Mouse (Mus musculus): ENCODE data around the gene Dnph1. TPM values are rescaled to one million over a fixed set of nuclear protein-coding genes. Genes with fewer than 3 reads are reported as not detected.

The Dnph1 gene
- polyA plus RNA-seq, 1 experiment from 2014 or later = 63.6 TPM

- Histone ChIP-seq H3K9ac (ENCODE audit: low read depth, low read length) (no peak overlapping the region), H3K27me3 (replicated peaks; ENCODE audit: control insufficient read depth, insufficient read depth, low read length) (peaks cover 57% of the 10 kb centered on the region), H3K36me3 (ENCODE audit: control insufficient read depth, insufficient read depth, low read length) (no peaks in the 10 kb centered on the region), H3K27ac (ENCODE audit: low read depth, low read length) (no peak overlapping the region), H3K4me2 (peak overlapping the region; percentile 65), H3K4me1 (replicated peaks; ENCODE audit: control insufficient read depth, insufficient read depth, low read length) (peaks cover 3% of the 10 kb centered on the region; the same call in 1 of the 2 replicates), H3K4me3 (ENCODE audit: low read depth, low read length) (peak overlapping the region; percentile 27), H3K9me3 (ENCODE audit: control insufficient read depth, low read length) (no peaks in the 10 kb centered on the region)
- under 1% methylated on average over 32 of the region's 32 CpGs for WGBS
- no peak for ATAC-seq (replicated peaks; ENCODE audit: low FRiP score)
- DNase-seq (ENCODE audit: low spot score) = no peak
These were observed 35.8 kb upstream of the Dnph1 start for GRCm38 (mm10) chr17:46460673-46461072.

GRCm38 (mm10) chr17:46461347-46461746, 35.2 kb upstream of the Dnph1 start:
- Histone ChIP-seq H3K4me1 (replicated peaks; ENCODE audit: control insufficient read depth, insufficient read depth, low read length) (peaks cover 3% of the 10 kb centered on the region; the same call in 1 of the 2 replicates), H3K4me2 (peak overlapping the region; percentile 65), H3K27ac (ENCODE audit: low read depth, low read length) (no peak overlapping the region), H3K9me3 (ENCODE audit: control insufficient read depth, low read length) (no peaks in the 10 kb centered on the region), H3K36me3 (ENCODE audit: control insufficient read depth, insufficient read depth, low read length) (no peaks in the 10 kb centered on the region), H3K4me3 (ENCODE audit: low read depth, low read length) (peak overlapping the region; percentile 27), H3K9ac (ENCODE audit: low read depth, low read length) (no peak overlapping the region), H3K27me3 (replicated peaks; ENCODE audit: control insufficient read depth, insufficient read depth, low read length) (peaks cover 50% of the 10 kb centered on the region)
- ATAC-seq (replicated peaks; ENCODE audit: low FRiP score) (no peak), DNase-seq (ENCODE audit: low spot score) (no peak)
- 12% methylated on average over 8 of the region's 8 CpGs for WGBS

DNA sequence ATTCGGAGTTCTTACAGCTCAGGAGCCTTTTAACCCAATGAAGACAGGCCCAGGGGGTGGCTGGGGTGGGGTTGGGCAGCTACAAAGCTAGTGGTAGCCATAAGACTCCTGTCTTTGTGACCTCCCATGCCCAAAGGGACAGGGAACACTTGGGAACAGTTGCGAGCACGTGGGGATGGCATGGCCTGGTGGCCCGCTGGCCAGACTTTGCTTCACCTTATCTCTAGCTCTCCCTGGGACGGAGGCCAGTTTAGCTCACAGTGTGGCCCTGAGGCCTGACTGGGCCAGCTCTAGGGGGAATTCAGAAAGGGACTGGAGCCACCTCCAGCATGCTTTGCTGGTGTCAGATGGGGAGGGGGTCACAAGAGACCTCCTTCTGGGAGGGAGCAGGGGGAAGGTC, 34.3 kb upstream of the Dnph1 start:
- peaks cover 43% of the 10 kb centered on the region for H3K27me3 ChIP-seq (replicated peaks; ENCODE audit: control insufficient read depth, insufficient read depth, low read length)
- WGBS = 61% methylated on average over 5 of the region's 5 CpGs
- no peak overlapping the region for H3K4me3 ChIP-seq (ENCODE audit: low read depth, low read length)
- no peak overlapping the region for H3K27ac ChIP-seq (ENCODE audit: low read depth, low read length)
- no peaks in the 10 kb centered on the region for H3K9me3 ChIP-seq (ENCODE audit: control insufficient read depth, low read length)
- no peak overlapping the region for H3K4me2 ChIP-seq
- H3K36me3 ChIP-seq (ENCODE audit: control insufficient read depth, insufficient read depth, low read length) = no peaks in the 10 kb centered on the region
- H3K9ac ChIP-seq (ENCODE audit: low read depth, low read length) = no peak overlapping the region
- no peak for ATAC-seq (replicated peaks; ENCODE audit: low FRiP score)
- peaks cover 3% of the 10 kb centered on the region; the same call in 1 of the 2 replicates for H3K4me1 ChIP-seq (replicated peaks; ENCODE audit: control insufficient read depth, insufficient read depth, low read length)
- DNase-seq (ENCODE audit: low spot score) = no peak

GRCm38 (mm10) chr17:46467830-46468229, 28.7 kb upstream of the Dnph1 start:
- Histone ChIP-seq H3K27ac (ENCODE audit: low read depth, low read length) (no peak overlapping the region), H3K9me3 (ENCODE audit: control insufficient read depth, low read length) (no peaks in the 10 kb centered on the region), H3K36me3 (ENCODE audit: control insufficient read depth, insufficient read depth, low read length) (no peaks in the 10 kb centered on the region), H3K27me3 (replicated peaks; ENCODE audit: control insufficient read depth, insufficient read depth, low read length) (no peaks in the 10 kb centered on the region; the same call in 1 of the 2 replicates), H3K9ac (ENCODE audit: low read depth, low read length) (no peak overlapping the region), H3K4me3 (ENCODE audit: low read depth, low read length) (no peak overlapping the region), H3K4me1 (replicated peaks; ENCODE audit: control insufficient read depth, insufficient read depth, low read length) (peaks cover 3% of the 10 kb centered on the region; the same call in 1 of the 2 replicates), H3K4me2 (no peak overlapping the region)
- DNase-seq (ENCODE audit: low spot score) (no peak), ATAC-seq (replicated peaks; ENCODE audit: low FRiP score) (no peak)
- 75% methylated on average over 9 of the region's 9 CpGs for WGBS

- no peak for ATAC-seq (replicated peaks; ENCODE audit: low FRiP score)
- H3K9ac ChIP-seq (ENCODE audit: low read depth, low read length) = no peak overlapping the region
- no peaks in the 10 kb centered on the region for H3K4me1 ChIP-seq (replicated peaks; ENCODE audit: control insufficient read depth, insufficient read depth, low read length)
- peaks cover 9% of the 10 kb centered on the region for H3K27me3 ChIP-seq (replicated peaks; ENCODE audit: control insufficient read depth, insufficient read depth, low read length)
- no peak overlapping the region for H3K4me3 ChIP-seq (ENCODE audit: low read depth, low read length)
- WGBS = 70% methylated on average over 8 of the region's 8 CpGs
- H3K36me3 ChIP-seq (ENCODE audit: control insufficient read depth, insufficient read depth, low read length) = no peaks in the 10 kb centered on the region
- H3K9me3 ChIP-seq (ENCODE audit: control insufficient read depth, low read length) = no peaks in the 10 kb centered on the region
- DNase-seq (ENCODE audit: low spot score) = no peak
- H3K4me2 ChIP-seq = no peak overlapping the region
- no peak overlapping the region for H3K27ac ChIP-seq (ENCODE audit: low read depth, low read length)
These were observed 19.9 kb upstream of the Dnph1 start for GRCm38 (mm10) chr17:46476601-46477000.

- Histone ChIP-seq H3K4me2 (no peak overlapping the region), H3K9ac (ENCODE audit: low read depth, low read length) (no peak overlapping the region), H3K27ac (ENCODE audit: low read depth, low read length) (no peak overlapping the region), H3K36me3 (ENCODE audit: control insufficient read depth, insufficient read depth, low read length) (no peaks in the 10 kb centered on the region), H3K9me3 (ENCODE audit: control insufficient read depth, low read length) (no peaks in the 10 kb centered on the region), H3K4me1 (replicated peaks; ENCODE audit: control insufficient read depth, insufficient read depth, low read length) (no peaks in the 10 kb centered on the region), H3K27me3 (replicated peaks; ENCODE audit: control insufficient read depth, insufficient read depth, low read length) (peaks cover 14% of the 10 kb centered on the region), H3K4me3 (ENCODE audit: low read depth, low read length) (no peak overlapping the region)
- DNase-seq (ENCODE audit: low spot score) (no peak), ATAC-seq (replicated peaks; ENCODE audit: low FRiP score) (no peak)
- WGBS = 88% methylated on average over 15 of the region's 15 CpGs
These were observed 19.2 kb upstream of the Dnph1 start for GRCm38 (mm10) chr17:46477286-46477685.

DNA sequence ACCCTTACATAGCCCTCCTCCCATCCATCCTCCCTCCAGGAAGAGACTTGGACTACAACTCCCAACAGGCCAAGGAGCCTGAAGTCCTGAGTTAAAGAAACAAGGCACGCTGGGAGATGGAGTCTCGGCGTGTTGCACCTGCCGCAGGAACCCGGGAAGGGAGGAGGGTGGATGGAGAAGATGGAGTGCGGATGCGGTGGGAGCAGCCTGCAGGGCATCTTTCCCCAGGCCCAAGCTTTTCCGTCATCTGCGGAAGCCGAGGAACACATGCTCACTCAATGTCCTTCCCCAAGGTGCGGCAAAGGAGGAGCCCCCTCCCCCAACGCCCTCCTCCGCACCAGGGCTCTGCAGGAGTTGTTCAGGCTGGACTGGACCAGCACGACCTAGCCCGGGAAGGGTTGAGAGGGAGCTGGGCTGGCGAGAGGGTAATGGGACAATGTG, 12.9 kb upstream of the Dnph1 start:
- peaks cover 70% of the 10 kb centered on the region for H3K27me3 ChIP-seq (replicated peaks; ENCODE audit: control insufficient read depth, insufficient read depth, low read length)
- no peak for DNase-seq (ENCODE audit: low spot score)
- no peak overlapping the region; the same call in 1 of the 2 replicates for H3K9ac ChIP-seq (ENCODE audit: low read depth, low read length)
- no peak overlapping the region for H3K27ac ChIP-seq (ENCODE audit: low read depth, low read length)
- H3K36me3 ChIP-seq (ENCODE audit: control insufficient read depth, insufficient read depth, low read length) = no peaks in the 10 kb centered on the region
- H3K4me3 ChIP-seq (ENCODE audit: low read depth, low read length) = peak overlapping the region; percentile 39
- H3K4me2 ChIP-seq = peak overlapping the region; percentile 68
- peaks cover 3% of the 10 kb centered on the region; the same call in 1 of the 2 replicates for H3K4me1 ChIP-seq (replicated peaks; ENCODE audit: control insufficient read depth, insufficient read depth, low read length)
- no peak; the same call in 1 of the 2 replicates for ATAC-seq (replicated peaks; ENCODE audit: low FRiP score)
- no peaks in the 10 kb centered on the region for H3K9me3 ChIP-seq (ENCODE audit: control insufficient read depth, low read length)
- 2% methylated on average over 16 of the region's 16 CpGs for WGBS

GRCm38 (mm10) chr17:46484021-46484431, 12.5 kb upstream of the Dnph1 start:
- H3K27ac ChIP-seq (ENCODE audit: low read depth, low read length) = no peak overlapping the region
- H3K9ac ChIP-seq (ENCODE audit: low read depth, low read length) = peak overlapping the region; percentile 47

GRCm38 (mm10) chr17:46484461-46484875, 12.0 kb upstream of the Dnph1 start:
- Histone ChIP-seq H3K9ac (ENCODE audit: low read depth, low read length) (peak overlapping the region; percentile 47; the same call in 1 of the 2 replicates), H3K27me3 (replicated peaks; ENCODE audit: control insufficient read depth, insufficient read depth, low read length) (peaks cover 73% of the 10 kb centered on the region), H3K4me2 (peak overlapping the region; percentile 68), H3K27ac (ENCODE audit: low read depth, low read length) (no peak overlapping the region), H3K4me3 (ENCODE audit: low read depth, low read length) (peak overlapping the region; percentile 39), H3K9me3 (ENCODE audit: control insufficient read depth, low read length) (no peaks in the 10 kb centered on the region), H3K4me1 (replicated peaks; ENCODE audit: control insufficient read depth, insufficient read depth, low read length) (peaks cover 3% of the 10 kb centered on the region; the same call in 1 of the 2 replicates), H3K36me3 (ENCODE audit: control insufficient read depth, insufficient read depth, low read length) (no peaks in the 10 kb centered on the region)
- WGBS = 10% methylated on average over 6 of the region's 6 CpGs
- ATAC-seq (replicated peaks; ENCODE audit: low FRiP score) (no peak), DNase-seq (ENCODE audit: low spot score) (no peak)

More at GRCm38 (mm10) chr17:46484021-46484431, 12.5 kb upstream of the Dnph1 start:
- peaks cover 3% of the 10 kb centered on the region; the same call in 1 of the 2 replicates for H3K4me1 ChIP-seq (replicated peaks; ENCODE audit: control insufficient read depth, insufficient read depth, low read length)
- ATAC-seq (replicated peaks; ENCODE audit: low FRiP score) (no peak), DNase-seq (ENCODE audit: low spot score) (no peak)
- 2% methylated on average over 13 of the region's 13 CpGs for WGBS
- H3K9me3 ChIP-seq (ENCODE audit: control insufficient read depth, low read length) = no peaks in the 10 kb centered on the region
- peaks cover 71% of the 10 kb centered on the region for H3K27me3 ChIP-seq (replicated peaks; ENCODE audit: control insufficient read depth, insufficient read depth, low read length)
- no peaks in the 10 kb centered on the region for H3K36me3 ChIP-seq (ENCODE audit: control insufficient read depth, insufficient read depth, low read length)
- H3K4me3 ChIP-seq (ENCODE audit: low read depth, low read length) = peak overlapping the region; percentile 39
- peak overlapping the region; percentile 68 for H3K4me2 ChIP-seq

Data from liver, embryonic 11.5 days (tissue).